Mouse (Mus musculus): Measurements from ENCODE around the gene Ndnf.

- TF ChIP-seq E2F4 (IDR thresholded peaks at IDR 0.05; ENCODE audit: borderline replicate concordance, low read depth, low read length) = no peak
- no peak for TF ChIP-seq CTCF (IDR thresholded peaks at IDR 0.05 in 2 of 3, conservative IDR thresholded peaks at IDR 0.05 in 1 of 3; ENCODE audit: control insufficient read depth in 1 of 3, insufficient read depth in 1 of 3, low read depth in 2 of 3, low read length in 3 of 3, poor library complexity in 1 of 3, severe bottlenecking in 1 of 3)
Measured at GRCm38 (mm10) chr6:65661272-65661671, 10.1 kb upstream of the Ndnf start.
